Mouse (Mus musculus) MEL (cell line): ENCODE measurements around the gene Snd1. TPM values are rescaled to one million over a fixed set of nuclear protein-coding genes. Genes with fewer than 3 reads are reported as not detected.

Experiments used
- DNase-seq: peaks from one replicate; pipeline ENCODE4 v3.0.0; 2011; ENCODE audit warnings: low read depth, low spot score
- H3K27ac ChIP-seq: 2 replicates; pipeline ENCODE4 v1.5.1; 2012; ENCODE audit warnings: low read depth, mild to moderate bottlenecking, control low read depth, low read length, moderate library complexity; ENCODE audit not compliant: control insufficient read depth
- H3K27me3 ChIP-seq, 2 experiments: fragments of 150-350 bp in 1 of 2; sonication (generic) in 1 of 2; 2 replicates each; pipeline ENCODE4 v1.6.1; 2012; ENCODE audit warnings: low read length in 2 of 2, mild to moderate bottlenecking in 2 of 2, improper control_type of control experiment in 1 of 2, moderate library complexity in 1 of 2; ENCODE audit not compliant: insufficient read depth in 2 of 2, control insufficient read depth in 1 of 2
- H3K36me3 ChIP-seq, 2 experiments: 2 replicates each; pipeline ENCODE4 v1.6.1; 2012 to 2014; ENCODE audit warnings: low read length in 2 of 2, improper control_type of control experiment in 1 of 2, inconsistent platforms in 1 of 2, mild to moderate bottlenecking in 1 of 2; ENCODE audit not compliant: insufficient read depth in 2 of 2, control insufficient read depth in 1 of 2
- H3K4me1 ChIP-seq, 2 experiments: fragments of 150-350 bp in 1 of 2; sonication (generic) in 1 of 2; 2 replicates each; pipeline ENCODE4 v1.6.1; 2012; ENCODE audit warnings: low read length in 2 of 2, improper control_type of control experiment in 1 of 2, mild to moderate bottlenecking in 1 of 2; ENCODE audit not compliant: insufficient read depth in 2 of 2, control insufficient read depth in 1 of 2
- H3K4me3 ChIP-seq, 2 experiments: fragments of 150-350 bp in 1 of 2; sonication (generic) in 1 of 2; 2 replicates each; pipeline ENCODE4 v1.5.1; 2012; ENCODE audit warnings: low read depth in 2 of 2, low read length in 2 of 2, mild to moderate bottlenecking in 2 of 2, moderate library complexity in 2 of 2, control low read depth in 1 of 2, improper control_type of control experiment in 1 of 2; ENCODE audit not compliant: control insufficient read depth in 1 of 2, insufficient read depth in 1 of 2
- H3K79me2 ChIP-seq: 2 replicates; pipeline ENCODE4 v1.6.1; 2012; ENCODE audit warnings: mild to moderate bottlenecking, low read length, moderate library complexity; ENCODE audit not compliant: control insufficient read depth, poor library complexity, insufficient read depth
- H3K9ac ChIP-seq: 2 replicates; pipeline ENCODE4 v1.6.1; 2012; ENCODE audit warnings: low read depth, mild to moderate bottlenecking, control low read depth, low read length, moderate library complexity; ENCODE audit not compliant: control insufficient read depth, poor library complexity, severe bottlenecking
- H3K9me3 ChIP-seq: fragments of 150-350 bp; sonication (generic); replicated peaks from 2 replicates; pipeline ENCODE4 v1.6.1; 2012; ENCODE audit warnings: mild to moderate bottlenecking, low read length, improper control_type of control experiment, moderate library complexity; ENCODE audit not compliant: insufficient read depth
- BHLHE40 ChIP-seq: IDR thresholded peaks from 2 replicates; pipeline ENCODE4 v1.6.1; 2012; ENCODE audit warnings: low read depth, mild to moderate bottlenecking, inconsistent platforms, low read length, improper control_type of control experiment, borderline replicate concordance
- CHD2 ChIP-seq: IDR thresholded peaks from 2 replicates; pipeline ENCODE4 v1.6.1; 2011; ENCODE audit warnings: low read length, improper control_type of control experiment
- CTCF ChIP-seq, 3 experiments: IDR thresholded peaks in 2 of 3; conservative IDR thresholded peaks in 1 of 3; 2 replicates each; pipeline ENCODE4 v1.5.1; 2011 to 2012; ENCODE audit warnings: low read length in 3 of 3, low read depth in 2 of 3, mild to moderate bottlenecking in 2 of 3, improper control_type of control experiment in 1 of 3, inconsistent platforms in 1 of 3, mixed read lengths in 1 of 3, moderate library complexity in 1 of 3; ENCODE audit not compliant: control insufficient read depth in 1 of 3, insufficient read depth in 1 of 3, poor library complexity in 1 of 3, severe bottlenecking in 1 of 3
- E2F4 ChIP-seq: IDR thresholded peaks from 2 replicates; pipeline ENCODE4 v1.6.1; 2011; ENCODE audit warnings: low read depth, low read length, improper control_type of control experiment, borderline replicate concordance
- ELF1 ChIP-seq: IDR thresholded peaks from 2 replicates; pipeline ENCODE4 v1.6.1; 2014; ENCODE audit warnings: low read depth, mild to moderate bottlenecking, inconsistent platforms, low read length, improper control_type of control experiment, moderate library complexity
- EP300 ChIP-seq, 2 experiments: IDR thresholded peaks; 2 replicates each; pipeline ENCODE4 v1.6.1; 2011; ENCODE audit warnings: improper control_type of control experiment in 2 of 2, low read length in 2 of 2, low read depth in 1 of 2, mild to moderate bottlenecking in 1 of 2
- ETS1 ChIP-seq: IDR thresholded peaks from 2 replicates; pipeline ENCODE4 v1.6.1; 2012; ENCODE audit warnings: low read depth, mild to moderate bottlenecking, inconsistent platforms, low read length, improper control_type of control experiment, moderate library complexity
- GATA1 ChIP-seq: IDR thresholded peaks from 2 replicates; pipeline ENCODE4 v1.6.1; 2011; ENCODE audit warnings: low read depth, low read length, improper control_type of control experiment
- HCFC1 ChIP-seq: IDR thresholded peaks from 2 replicates; pipeline ENCODE4 v1.6.1; 2012; ENCODE audit warnings: low read depth, mild to moderate bottlenecking, inconsistent platforms, low read length, improper control_type of control experiment, moderate library complexity
- JUND ChIP-seq: IDR thresholded peaks from 2 replicates; pipeline ENCODE4 v1.6.1; 2011; ENCODE audit warnings: low read depth, mild to moderate bottlenecking, improper control_type of control experiment, low read length
- KAT2A ChIP-seq: conservative IDR thresholded peaks from 2 replicates; pipeline ENCODE4 v1.6.1; 2012; ENCODE audit warnings: low read depth, low read length, improper control_type of control experiment, inconsistent platforms
- MAFK ChIP-seq: IDR thresholded peaks from 2 replicates; pipeline ENCODE4 v1.6.1; 2011; ENCODE audit warnings: low read depth, mild to moderate bottlenecking, low read length, improper control_type of control experiment, borderline replicate concordance
- MAZ ChIP-seq: IDR thresholded peaks from 2 replicates; pipeline ENCODE4 v1.6.1; 2012; ENCODE audit warnings: low read depth, mild to moderate bottlenecking, inconsistent platforms, low read length, improper control_type of control experiment
- MXI1 ChIP-seq: IDR thresholded peaks from 2 replicates; pipeline ENCODE4 v1.6.1; 2011; ENCODE audit warnings: mild to moderate bottlenecking, low read depth, low read length, improper control_type of control experiment
- MYC ChIP-seq: IDR thresholded peaks from 2 replicates; pipeline ENCODE4 v1.6.1; 2011; ENCODE audit warnings: low read depth, mild to moderate bottlenecking, low read length, improper control_type of control experiment, moderate library complexity
- NELFE ChIP-seq: IDR thresholded peaks from 2 replicates; pipeline ENCODE4 v1.6.1; 2011; ENCODE audit warnings: low read depth, low read length, improper control_type of control experiment
- NRF1 ChIP-seq: IDR thresholded peaks from 2 replicates; pipeline ENCODE4 v1.6.1; 2014; ENCODE audit warnings: low read depth, mild to moderate bottlenecking, inconsistent platforms, low read length, improper control_type of control experiment, moderate library complexity; ENCODE audit not compliant: poor library complexity, insufficient read depth, severe bottlenecking
- POLR2AphosphoS5 ChIP-seq: IDR thresholded peaks from 2 replicates; pipeline ENCODE4 v1.6.1; 2012; ENCODE audit warnings: low read depth, borderline replicate concordance, mild to moderate bottlenecking, inconsistent platforms, low read length, moderate library complexity, mixed read lengths
- RAD21 ChIP-seq: IDR thresholded peaks from 2 replicates; pipeline ENCODE4 v1.6.1; 2011; ENCODE audit warnings: mild to moderate bottlenecking, low read depth, low read length, improper control_type of control experiment
- RCOR1 ChIP-seq: IDR thresholded peaks from 2 replicates; pipeline ENCODE4 v1.6.1; 2012; ENCODE audit warnings: low read depth, mild to moderate bottlenecking, inconsistent platforms, low read length, improper control_type of control experiment
- SIN3A ChIP-seq: IDR thresholded peaks from 2 replicates; pipeline ENCODE4 v1.6.1; 2012; ENCODE audit warnings: low read length, improper control_type of control experiment, inconsistent platforms
- TAL1 ChIP-seq: IDR thresholded peaks from 2 replicates; pipeline ENCODE4 v1.6.1; 2012; ENCODE audit warnings: mild to moderate bottlenecking, inconsistent platforms, low read length, moderate library complexity, mixed read lengths
- TBP ChIP-seq: IDR thresholded peaks from 2 replicates; pipeline ENCODE4 v1.8.0; 2011; ENCODE audit warnings: low read depth, low read length, improper control_type of control experiment
- TCF12 ChIP-seq: IDR thresholded peaks from 2 replicates; pipeline ENCODE4 v1.6.1; 2014; ENCODE audit warnings: low read depth, mild to moderate bottlenecking, inconsistent platforms, low read length, improper control_type of control experiment, moderate library complexity
- USF1 ChIP-seq: IDR thresholded peaks from 2 replicates; pipeline ENCODE4 v1.6.1; 2014; ENCODE audit warnings: low read depth, mild to moderate bottlenecking, inconsistent platforms, low read length, improper control_type of control experiment, moderate library complexity
- USF2 ChIP-seq, 2 experiments: IDR thresholded peaks; 2 replicates each; pipeline ENCODE4 v1.6.1; 2011 to 2012; ENCODE audit warnings: improper control_type of control experiment in 2 of 2, low read length in 2 of 2, borderline replicate concordance in 1 of 2, inconsistent platforms in 1 of 2, low read depth in 1 of 2, mild to moderate bottlenecking in 1 of 2; ENCODE audit not compliant: insufficient read depth in 1 of 2
- ZC3H11A ChIP-seq: IDR thresholded peaks from 2 replicates; pipeline ENCODE4 v1.6.1; 2012; ENCODE audit warnings: low read depth, mild to moderate bottlenecking, inconsistent platforms, low read length, improper control_type of control experiment
- ZKSCAN1 ChIP-seq: IDR thresholded peaks from 2 replicates; pipeline ENCODE4 v1.6.1; 2012; ENCODE audit warnings: low read depth, mild to moderate bottlenecking, inconsistent platforms, low read length, improper control_type of control experiment, moderate library complexity
- ZNF384 ChIP-seq: IDR thresholded peaks from 2 replicates; pipeline ENCODE4 v1.6.1; 2012; ENCODE audit warnings: low read depth, mild to moderate bottlenecking, inconsistent platforms, low read length, improper control_type of control experiment
- polyA plus RNA-seq, 2 experiments: library from polyadenylated mRNA; stranded (reverse) in 1 of 2; unstranded in 1 of 2; fragments of >175 nt in 1 of 2; fragments of >200 nt in 1 of 2; gene quantifications; 2 replicates each; pipeline versions ENCODE4 v1.2.1 to v1.2.4; 2012; ENCODE audit warnings: low replicate concordance in 2 of 2, low read depth in 1 of 2; ENCODE audit not compliant: insufficient read length in 2 of 2, insufficient read depth in 1 of 2, missing spikeins in 1 of 2
- total RNA-seq: library from RNA; depleted of rRNA; stranded (reverse); fragments of 300-350 nt; gene quantifications from 2 replicates; pipeline ENCODE4 v1.2.3, GENCODE M21; 2012

Gene Snd1
- total and polyA plus RNA-seq, 3 experiments, result 192 to 280 TPM; not detected in 1

DNA sequence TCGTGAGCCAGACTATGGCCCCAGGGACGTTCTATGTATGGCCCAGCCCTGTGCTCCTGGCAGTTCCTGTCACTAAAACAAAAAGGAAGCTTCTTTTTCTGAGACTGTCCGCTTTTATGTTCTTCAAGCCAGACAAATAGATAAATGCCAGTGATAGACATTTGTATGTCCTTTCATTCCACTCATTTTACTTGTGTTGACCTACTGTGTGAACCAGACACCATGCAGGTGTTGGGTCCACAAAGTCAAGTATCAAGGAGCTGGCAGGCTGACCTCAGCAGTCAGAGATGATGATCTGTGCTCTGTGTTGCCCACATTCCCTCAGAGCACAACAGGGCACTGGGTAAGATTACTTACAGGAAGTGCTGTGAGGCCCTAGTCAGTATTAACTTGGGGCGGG, 381.9 kb downstream of the Snd1 start:
- no peak for TF ChIP-seq KAT2A
- TF ChIP-seq ZKSCAN1, result peak; percentile 65

DNA sequence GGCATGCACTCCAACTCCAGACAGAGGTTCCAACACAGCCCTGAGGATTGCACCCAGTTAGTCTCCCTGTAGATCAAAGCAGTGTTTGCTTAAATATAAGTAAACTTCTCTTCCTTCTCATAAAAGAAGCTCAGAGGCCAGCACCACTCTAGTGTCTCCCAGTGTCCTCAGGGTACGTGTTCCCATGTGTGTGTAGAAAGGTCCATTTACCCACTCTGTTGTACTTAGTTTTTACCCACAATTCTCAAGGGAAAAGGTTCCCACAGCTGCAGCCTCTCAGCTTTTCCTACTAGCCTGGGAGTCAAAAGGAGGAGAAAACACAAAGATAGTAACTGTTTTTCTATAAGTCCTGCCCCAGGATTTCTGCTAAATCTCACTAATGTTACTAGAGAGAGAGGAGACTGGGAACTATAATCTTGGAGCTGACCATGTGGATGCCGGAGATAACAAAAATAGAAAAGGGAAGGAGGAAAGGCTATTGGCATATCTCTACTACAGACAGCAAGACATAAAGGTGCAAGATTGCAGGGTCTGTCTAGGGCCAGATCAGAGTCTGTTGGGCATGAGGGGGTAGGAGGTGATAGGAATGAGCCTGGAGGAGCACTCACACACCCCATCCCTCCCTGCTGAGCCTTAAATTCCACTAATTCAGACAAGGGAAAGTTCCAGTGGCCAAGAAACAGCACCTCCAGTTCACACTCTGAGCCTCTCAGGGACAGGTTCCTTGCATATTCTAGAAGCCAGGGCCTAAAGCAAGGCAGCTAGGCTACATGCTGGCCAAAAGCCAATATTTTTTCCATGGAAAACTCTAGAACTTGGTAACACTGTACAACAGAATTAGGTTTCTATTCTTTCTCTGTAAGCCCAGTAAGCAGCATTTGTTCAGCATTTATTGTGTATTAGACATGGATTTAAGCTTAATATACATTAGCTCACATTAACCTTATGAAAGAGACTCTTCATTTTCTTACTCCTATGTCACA, 382.6 kb downstream of the Snd1 start:
- Histone ChIP-seq H3K27me3 (no peaks in the 10 kb centered on the region), H3K4me3 (no peak overlapping the region), H3K27ac (no peak overlapping the region), H3K4me1 (peaks cover 15 to 20% of the 10 kb centered on the region in 2 experiments), H3K79me2 (no peaks in the 10 kb centered on the region), H3K36me3 (peaks cover 3 to 26% of the 10 kb centered on the region in 2 experiments), H3K9me3 (no peaks in the 10 kb centered on the region), H3K9ac (no peak overlapping the region)
- peak; percentile 65 for DNase-seq
- TF ChIP-seq TAL1 (peak; percentile 88), ELF1 (no peak), ZC3H11A (no peak), MAFK (no peak), GATA1 (peak; percentile 92), RAD21 (no peak), NRF1 (no peak), MAZ (no peak), ETS1 (peak; percentile 55), POLR2AphosphoS5 (no peak), TBP (no peak), ZNF384 (no peak), BHLHE40 (no peak), ZKSCAN1 (no peak), NELFE (no peak), USF1 (no peak), TCF12 (peak; percentile 85), EP300 (IDR thresholded peaks at IDR 0.05; ENCODE audit: low read depth in 1 of 2, low read length in 2 of 2) (peak; percentile 89 to 92), E2F4 (no peak), JUND (no peak), SIN3A (0 out of 2 replicates have a peak, but pooled peaks have one; percentile 31), CHD2 (no peak), USF2 (IDR thresholded peaks at IDR 0.05; ENCODE audit: borderline replicate concordance in 1 of 2, insufficient read depth in 1 of 2, low read depth in 1 of 2, low read length in 2 of 2) (no peak), HCFC1 (no peak), RCOR1 (peak; percentile 92), CTCF (IDR thresholded peaks at IDR 0.05 in 2 of 3, conservative IDR thresholded peaks at IDR 0.05 in 1 of 3; ENCODE audit: control insufficient read depth in 1 of 3, insufficient read depth in 1 of 3, low read depth in 2 of 3, low read length in 3 of 3, poor library complexity in 1 of 3, severe bottlenecking in 1 of 3) (no peak), MYC (no peak), MXI1 (no peak)

More for the DNA sequence above, 381.9 kb downstream of the Snd1 start:
- Histone ChIP-seq H3K4me3 (no peak overlapping the region), H3K27me3 (no peaks in the 10 kb centered on the region), H3K79me2 (no peaks in the 10 kb centered on the region), H3K9me3 (no peaks in the 10 kb centered on the region), H3K4me1 (peaks cover 15 to 20% of the 10 kb centered on the region in 2 experiments), H3K27ac (peak overlapping the region; percentile 11; the same call in 1 of the 2 replicates), H3K9ac (no peak overlapping the region), H3K36me3 (peaks cover 3 to 26% of the 10 kb centered on the region in 2 experiments)
- DNase-seq, result no peak
